Mouse (Mus musculus): ENCODE measurements at regions not wholly inside any gene's neighbourhood (a gene's known extent, or its start where the extent isn't known, plus 50 kb on each side); places are given as distances from the start of the nearest gene placed in this dataset.

DNA sequence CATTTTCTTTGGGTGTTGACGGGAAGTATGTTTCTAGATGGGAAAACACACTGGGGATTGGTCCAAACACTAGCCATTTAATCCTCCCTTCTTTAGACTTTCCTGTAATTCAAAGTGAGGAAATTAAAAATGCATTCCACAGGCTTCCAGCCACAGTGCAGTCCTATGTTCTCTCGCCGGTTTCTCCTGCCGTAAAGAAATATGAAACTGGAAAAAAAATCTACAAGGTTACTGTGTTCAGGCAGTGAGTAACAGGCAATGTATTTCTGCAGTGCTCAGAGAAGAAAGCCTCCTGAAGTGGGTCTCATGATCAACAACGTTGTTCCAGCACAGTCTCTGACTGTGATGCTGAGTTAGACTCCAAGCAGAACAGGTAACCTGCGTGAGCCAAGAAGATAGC lies 763.0 kb upstream of the Lrrc6 start:
- Histone ChIP-seq H3ac (ENCODE audit: control insufficient read depth, insufficient read length) (no peak overlapping the region), H3K4me3 (no peak overlapping the region), H3K27me3 (ENCODE audit: control insufficient read depth, insufficient read depth, insufficient read length) (no peaks in the 10 kb centered on the region), H3K36me3 (ENCODE audit: control insufficient read depth, insufficient read depth) (no peaks in the 10 kb centered on the region), H3K4me2 (ENCODE audit: low read depth) (no peak overlapping the region), H3K79me2 (ENCODE audit: control insufficient read depth, insufficient read depth) (no peaks in the 10 kb centered on the region)
- TF ChIP-seq CEBPB (IDR thresholded peaks at IDR 0.05; ENCODE audit: insufficient read depth, poor library complexity, severe bottlenecking): no peak

DNA sequence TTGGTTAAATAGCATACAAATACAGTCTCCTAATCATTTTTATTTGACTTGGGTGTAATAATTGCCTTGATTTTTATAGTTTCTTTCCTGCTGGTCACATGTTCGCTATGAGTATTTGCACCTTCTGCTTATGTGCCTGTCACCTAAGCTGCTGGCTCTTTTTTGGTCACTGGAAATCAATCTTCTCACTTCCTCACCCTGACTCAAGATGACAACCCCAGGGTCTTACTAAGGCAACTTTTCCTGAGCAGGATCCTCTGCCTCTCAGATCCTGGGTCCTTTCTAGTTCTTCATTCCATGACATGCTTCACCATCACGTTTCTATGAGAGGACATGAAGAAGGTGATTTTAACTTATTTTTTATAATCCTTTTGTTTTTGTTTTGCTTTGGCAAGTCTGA lies 762.6 kb upstream of the Lrrc6 start:
- H3K4me3 ChIP-seq: no peak overlapping the region
- no peak overlapping the region for H3K4me2 ChIP-seq (ENCODE audit: low read depth)
- no peaks in the 10 kb centered on the region for H3K36me3 ChIP-seq (ENCODE audit: control insufficient read depth, insufficient read depth)
- no peaks in the 10 kb centered on the region for H3K79me2 ChIP-seq (ENCODE audit: control insufficient read depth, insufficient read depth)
- H3ac ChIP-seq (ENCODE audit: control insufficient read depth, insufficient read length): no peak overlapping the region
- no peaks in the 10 kb centered on the region for H3K27me3 ChIP-seq (ENCODE audit: control insufficient read depth, insufficient read depth, insufficient read length)
- TF ChIP-seq CEBPB (IDR thresholded peaks at IDR 0.05; ENCODE audit: insufficient read depth, poor library complexity, severe bottlenecking) (no peak), MYOG (IDR thresholded peaks at IDR 0.05; ENCODE audit: control insufficient read depth in 1 of 3, insufficient read depth in 1 of 3, insufficient read length in 2 of 3, low read depth in 2 of 3) (no peak), SRF (IDR thresholded peaks at IDR 0.05; ENCODE audit: control insufficient read depth, insufficient read length, low read depth) (no peak), TCF3 (IDR thresholded peaks at IDR 0.05; ENCODE audit: insufficient read length, low read depth) (no peak), USF1 (IDR thresholded peaks at IDR 0.05; ENCODE audit: low read depth) (no peak), POLR2A (IDR thresholded peaks at IDR 0.05; ENCODE audit: insufficient read length, low read depth) (no peak), REST (IDR thresholded peaks at IDR 0.05; ENCODE audit: insufficient read depth, insufficient read length) (no peak), MAX (IDR thresholded peaks at IDR 0.05; ENCODE audit: low read depth) (no peak), MYOD1 (IDR thresholded peaks at IDR 0.05; ENCODE audit: control insufficient read depth in 1 of 3, insufficient read length in 2 of 3, low read depth in 2 of 3) (no peak), POLR2AphosphoS2 (IDR thresholded peaks at IDR 0.05; ENCODE audit: insufficient read length, low read depth) (no peak), TCF12 (IDR thresholded peaks at IDR 0.05; ENCODE audit: insufficient read depth, poor library complexity, severe bottlenecking) (no peak), E2F4 (IDR thresholded peaks at IDR 0.05; ENCODE audit: insufficient read depth) (no peak)

DNA sequence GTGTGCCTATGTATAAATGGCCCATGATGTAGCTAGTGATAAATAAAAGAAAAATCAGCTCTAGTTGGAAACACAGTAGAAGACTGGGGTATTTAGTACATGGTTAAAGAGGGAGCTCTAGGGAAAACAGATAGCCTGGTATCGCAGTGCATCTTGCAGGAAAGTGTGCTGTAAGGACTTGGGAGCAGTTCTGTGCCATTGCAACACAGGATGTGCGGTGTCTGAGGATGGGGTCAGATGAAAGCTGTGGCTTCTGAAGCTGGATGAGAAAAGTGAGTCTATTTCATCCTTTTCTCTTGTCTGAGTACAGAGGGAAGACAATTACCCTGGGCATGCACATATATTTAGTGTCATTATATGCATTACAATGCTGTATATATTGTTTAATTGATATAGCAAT lies 761.6 kb upstream of the Lrrc6 start:
- Histone ChIP-seq H3K27me3 (ENCODE audit: control insufficient read depth, insufficient read depth, insufficient read length) (no peaks in the 10 kb centered on the region), H3K36me3 (ENCODE audit: control insufficient read depth, insufficient read depth) (no peaks in the 10 kb centered on the region), H3ac (ENCODE audit: control insufficient read depth, insufficient read length) (no peak overlapping the region), H3K4me3 (no peak overlapping the region), H3K79me2 (ENCODE audit: control insufficient read depth, insufficient read depth) (no peaks in the 10 kb centered on the region), H3K4me2 (ENCODE audit: low read depth) (no peak overlapping the region)
- TF ChIP-seq POLR2A (IDR thresholded peaks at IDR 0.05; ENCODE audit: insufficient read length, low read depth) (no peak), SRF (IDR thresholded peaks at IDR 0.05; ENCODE audit: control insufficient read depth, insufficient read length, low read depth) (no peak), MYOD1 (IDR thresholded peaks at IDR 0.05; ENCODE audit: control insufficient read depth in 1 of 3, insufficient read length in 2 of 3, low read depth in 2 of 3) (no peak), MAX (IDR thresholded peaks at IDR 0.05; ENCODE audit: low read depth) (no peak), CEBPB (IDR thresholded peaks at IDR 0.05; ENCODE audit: insufficient read depth, poor library complexity, severe bottlenecking) (no peak), TCF3 (IDR thresholded peaks at IDR 0.05; ENCODE audit: insufficient read length, low read depth) (no peak), POLR2AphosphoS2 (IDR thresholded peaks at IDR 0.05; ENCODE audit: insufficient read length, low read depth) (no peak), REST (IDR thresholded peaks at IDR 0.05; ENCODE audit: insufficient read depth, insufficient read length) (no peak)

DNA sequence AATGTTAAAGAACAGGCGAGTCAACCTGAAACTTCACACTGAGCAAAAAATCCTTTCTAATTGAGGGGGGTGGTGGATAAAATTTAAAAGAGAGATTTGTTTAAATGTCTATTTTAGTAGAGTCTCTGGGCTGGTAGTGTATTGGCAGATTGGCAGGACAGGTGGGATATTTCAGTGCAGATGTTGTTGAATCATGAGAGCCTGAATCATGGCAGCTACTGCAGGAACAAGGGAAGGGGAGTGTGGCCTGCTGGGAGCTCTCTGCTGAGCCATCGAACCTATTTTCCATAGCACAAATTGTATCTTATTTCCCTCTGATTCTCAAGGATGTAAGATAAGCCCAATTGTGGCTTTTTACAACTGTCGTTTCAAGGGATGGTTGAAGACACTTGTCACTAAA lies 760.0 kb upstream of the Lrrc6 start:
- H3K4me2 ChIP-seq (ENCODE audit: low read depth): peak overlapping the region; percentile 3
- no peaks in the 10 kb centered on the region for H3K79me2 ChIP-seq (ENCODE audit: control insufficient read depth, insufficient read depth)
- H3K27me3 ChIP-seq (ENCODE audit: control insufficient read depth, insufficient read depth, insufficient read length): no peaks in the 10 kb centered on the region
- no peak overlapping the region for H3K4me3 ChIP-seq
- no peak overlapping the region for H3ac ChIP-seq (ENCODE audit: control insufficient read depth, insufficient read length)
- H3K36me3 ChIP-seq (ENCODE audit: control insufficient read depth, insufficient read depth): no peaks in the 10 kb centered on the region
- no peak for TF ChIP-seq REST (IDR thresholded peaks at IDR 0.05; ENCODE audit: insufficient read depth, insufficient read length)
- TF ChIP-seq E2F4 (IDR thresholded peaks at IDR 0.05; ENCODE audit: insufficient read depth): no peak
- TF ChIP-seq CEBPB (IDR thresholded peaks at IDR 0.05; ENCODE audit: insufficient read depth, poor library complexity, severe bottlenecking): no peak
- no peak for TF ChIP-seq MYOG (IDR thresholded peaks at IDR 0.05; ENCODE audit: control insufficient read depth in 1 of 3, insufficient read depth in 1 of 3, insufficient read length in 2 of 3, low read depth in 2 of 3)
- no peak for TF ChIP-seq USF1 (IDR thresholded peaks at IDR 0.05; ENCODE audit: low read depth)
- TF ChIP-seq MAX (IDR thresholded peaks at IDR 0.05; ENCODE audit: low read depth): no peak
- TF ChIP-seq SRF (IDR thresholded peaks at IDR 0.05; ENCODE audit: control insufficient read depth, insufficient read length, low read depth): no peak
- no peak for TF ChIP-seq POLR2A (IDR thresholded peaks at IDR 0.05; ENCODE audit: insufficient read length, low read depth)
- TF ChIP-seq TCF12 (IDR thresholded peaks at IDR 0.05; ENCODE audit: insufficient read depth, poor library complexity, severe bottlenecking): peak; percentile 19
- TF ChIP-seq POLR2AphosphoS2 (IDR thresholded peaks at IDR 0.05; ENCODE audit: insufficient read length, low read depth): no peak
- peak; percentile 22 to 74 (median 73) for TF ChIP-seq MYOD1 (IDR thresholded peaks at IDR 0.05; ENCODE audit: control insufficient read depth in 1 of 3, insufficient read length in 2 of 3, low read depth in 2 of 3)
- TF ChIP-seq TCF3 (IDR thresholded peaks at IDR 0.05; ENCODE audit: insufficient read length, low read depth): no peak

DNA sequence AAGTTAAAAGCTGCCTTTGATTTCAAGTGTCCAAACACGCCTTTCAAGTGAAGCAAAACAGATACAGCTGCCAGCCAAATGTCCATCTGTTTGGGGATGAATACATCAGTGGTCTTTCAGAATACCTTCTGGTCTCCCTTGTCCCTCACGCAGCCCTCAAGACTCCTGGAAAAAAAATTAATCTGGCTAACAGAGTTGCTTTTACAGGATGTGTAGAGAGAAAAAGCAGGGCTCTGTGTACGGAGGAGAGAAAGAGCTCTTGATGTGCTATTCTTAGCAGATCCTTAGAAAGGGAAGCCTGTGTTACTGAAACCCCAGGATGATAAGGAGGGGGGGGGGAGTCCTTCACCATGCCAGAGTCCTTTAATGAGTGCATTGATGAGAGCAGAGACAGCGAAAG lies 748.4 kb upstream of the Lrrc6 start:
- Histone ChIP-seq H3K36me3 (ENCODE audit: control insufficient read depth, insufficient read depth) (no peaks in the 10 kb centered on the region), H3K27me3 (ENCODE audit: control insufficient read depth, insufficient read depth, insufficient read length) (no peaks in the 10 kb centered on the region), H3ac (ENCODE audit: control insufficient read depth, insufficient read length) (no peak overlapping the region), H3K4me2 (ENCODE audit: low read depth) (no peak overlapping the region), H3K4me3 (no peak overlapping the region), H3K79me2 (ENCODE audit: control insufficient read depth, insufficient read depth) (no peaks in the 10 kb centered on the region)
- no peak for TF ChIP-seq REST (IDR thresholded peaks at IDR 0.05; ENCODE audit: insufficient read depth, insufficient read length)
- no peak for TF ChIP-seq TCF12 (IDR thresholded peaks at IDR 0.05; ENCODE audit: insufficient read depth, poor library complexity, severe bottlenecking)
- no peak for TF ChIP-seq SRF (IDR thresholded peaks at IDR 0.05; ENCODE audit: control insufficient read depth, insufficient read length, low read depth)
- TF ChIP-seq E2F4 (IDR thresholded peaks at IDR 0.05; ENCODE audit: insufficient read depth): no peak
- TF ChIP-seq POLR2AphosphoS2 (IDR thresholded peaks at IDR 0.05; ENCODE audit: insufficient read length, low read depth): no peak
- no peak for TF ChIP-seq USF1 (IDR thresholded peaks at IDR 0.05; ENCODE audit: low read depth)
- no peak for TF ChIP-seq MYOD1 (IDR thresholded peaks at IDR 0.05; ENCODE audit: control insufficient read depth in 1 of 3, insufficient read length in 2 of 3, low read depth in 2 of 3)
- no peak for TF ChIP-seq TCF3 (IDR thresholded peaks at IDR 0.05; ENCODE audit: insufficient read length, low read depth)
- TF ChIP-seq MAX (IDR thresholded peaks at IDR 0.05; ENCODE audit: low read depth): no peak
- no peak for TF ChIP-seq MYOG (IDR thresholded peaks at IDR 0.05; ENCODE audit: control insufficient read depth in 1 of 3, insufficient read depth in 1 of 3, insufficient read length in 2 of 3, low read depth in 2 of 3)
- TF ChIP-seq POLR2A (IDR thresholded peaks at IDR 0.05; ENCODE audit: insufficient read length, low read depth): no peak
- TF ChIP-seq CEBPB (IDR thresholded peaks at IDR 0.05; ENCODE audit: insufficient read depth, poor library complexity, severe bottlenecking): no peak

Measured in myocyte (in vitro differentiated cells).